Mouse (Mus musculus) skeletal muscle tissue, adult 2 months (tissue): ENCODE measurements at regions not wholly inside any gene's neighbourhood (a gene's known extent, or its start where the extent isn't known, plus 50 kb on each side); places are given as distances from the start of the nearest gene placed in this dataset.

Experiments
- DNase-seq: peaks from one replicate; pipeline ENCODE4 v3.0.0-alpha.2; 2012; ENCODE audit warnings: low read depth, low spot score

DNA sequence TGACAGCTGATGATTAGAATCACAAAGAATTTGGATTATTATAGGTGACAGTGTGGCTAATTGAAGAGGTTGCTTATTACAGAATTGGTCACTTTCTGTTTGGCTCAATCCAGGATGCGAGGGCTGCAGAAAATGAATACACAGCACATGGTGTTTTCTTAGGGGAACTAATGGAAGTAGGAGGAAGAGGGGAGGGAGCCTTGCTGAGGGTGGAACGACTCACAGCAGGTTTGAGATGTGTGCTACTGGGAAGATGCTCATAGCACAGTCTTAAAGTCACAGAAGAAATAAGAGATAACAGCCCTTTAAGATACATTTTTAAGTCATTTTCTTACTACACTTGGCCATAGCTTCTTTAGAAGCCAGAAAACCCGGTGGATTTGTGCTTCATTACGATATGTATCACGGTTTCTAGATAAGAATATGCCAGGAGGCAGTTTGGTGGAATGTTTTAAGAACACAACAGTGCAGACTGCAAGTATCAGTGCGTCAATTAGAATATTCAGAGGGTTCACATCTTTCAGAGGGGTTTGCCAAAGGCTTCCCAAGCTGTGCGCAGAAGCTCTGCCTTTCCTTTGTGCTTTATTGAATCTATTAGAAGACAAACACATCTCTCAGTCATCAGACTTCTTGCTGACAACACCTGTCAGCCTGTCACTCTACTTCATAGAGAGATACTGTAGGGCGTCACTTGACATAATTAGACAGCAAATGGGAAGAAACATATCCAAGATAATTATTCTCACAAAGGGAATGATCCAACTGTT lies 853.7 kb downstream of the Otol1 start:
- no peak for DNase-seq

DNA sequence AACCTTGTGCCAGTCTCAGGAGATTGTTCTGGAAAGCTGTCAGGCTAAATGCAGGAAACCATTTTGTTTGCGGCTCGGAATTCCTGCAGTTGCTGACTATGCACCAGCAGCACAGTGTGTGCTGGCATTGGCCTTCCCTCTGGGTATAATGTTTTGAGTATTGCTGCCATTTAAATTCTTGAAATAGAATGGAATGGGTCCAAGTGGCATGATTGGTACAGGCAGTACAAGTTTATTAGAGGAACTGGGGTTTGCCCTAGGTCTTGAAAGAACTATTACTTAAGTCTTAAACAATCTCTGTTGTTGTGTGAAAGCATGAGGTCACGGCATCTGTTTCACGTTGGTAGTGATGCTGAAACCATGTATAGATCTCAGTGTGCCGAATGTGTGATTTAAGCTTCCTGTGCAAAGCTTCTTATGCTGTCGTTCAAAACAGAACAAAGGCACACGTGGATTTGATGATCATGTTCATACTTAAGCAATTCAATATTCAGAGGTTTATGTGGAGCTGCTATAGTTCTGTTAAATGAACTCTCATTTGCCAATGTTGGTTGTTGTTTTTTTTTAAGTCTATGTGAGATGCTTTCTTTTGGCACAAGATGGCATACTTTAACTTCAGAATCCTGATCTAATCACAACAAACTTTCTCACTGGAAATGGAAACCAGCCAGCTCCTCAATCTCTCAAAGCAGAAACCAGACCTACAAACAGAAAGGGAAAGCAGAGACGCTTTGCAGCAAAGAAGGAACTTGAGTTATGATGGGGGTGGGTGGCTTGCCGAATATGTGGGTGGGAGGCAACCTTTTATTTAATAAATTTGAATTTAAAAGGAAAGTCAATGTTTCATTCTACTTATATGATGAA lies 866.5 kb downstream of the Otol1 start:
- peak; percentile 7 for DNase-seq

DNA sequence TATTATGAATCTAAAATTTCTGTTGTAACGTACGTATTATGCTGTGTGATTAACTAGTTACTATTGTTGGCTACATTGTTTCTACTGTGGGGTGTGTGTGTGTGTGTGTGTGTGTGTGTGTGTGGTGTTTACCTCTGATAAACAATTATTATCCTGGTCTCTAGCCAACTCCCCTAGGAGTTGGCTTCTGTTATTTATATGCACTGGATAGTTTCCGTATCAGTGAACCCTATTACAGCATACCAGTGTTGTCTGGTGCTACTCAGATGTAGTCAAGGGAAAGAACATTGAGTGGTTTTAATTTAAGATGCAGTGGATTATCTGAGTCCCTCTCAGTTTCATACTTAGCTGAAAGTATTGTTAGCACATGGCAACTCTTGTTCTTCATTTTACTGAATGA lies 867.2 kb downstream of the Otol1 start:
- no peak for DNase-seq
